In genomic region chr4:134253722-134254324, GRCm38 (mm10) we compare ENCODE assay signal across 9 mouse cellular contexts. TPM values are rescaled to one million over a fixed set of nuclear protein-coding genes. Genes with fewer than 3 reads are reported as not detected.
DNase-seq lines count a peak whose midpoint lies in the region; ATAC-seq and TF ChIP-seq lines count a peak whose summit lies in the region.
"Had no signal": no experiment of that assay in that cellular context is flagged by ENCODE, and none has a peak within 500 bp of the region (broad histone marks: within the 10 kb centered on the region; RNA-seq: fewer than 3 reads in every experiment).

Gene Grrp1 (minus strand): TSS chr4:134254106.

- H3K4me1 ChIP-seq in cerebellum, adult 2 months (ENCODE audit: control insufficient read depth, insufficient read depth, low read length), result no peaks in the 10 kb centered on the region
- peaks cover 35% of the 10 kb centered on the region for H3K4me1 ChIP-seq in forebrain, embryonic 16.5 days (replicated peaks; ENCODE audit: control insufficient read depth, insufficient read depth, low read length)
- peaks cover 64% of the 10 kb centered on the region for H3K4me1 ChIP-seq in kidney, embryonic 16.5 days (ENCODE audit: insufficient read depth, low read length)
- peaks cover 75% of the 10 kb centered on the region for H3K4me1 ChIP-seq in midbrain, embryonic 13.5 days (replicated peaks)

- peaks cover 2% of the 10 kb centered on the region; the same call in 1 of the 2 replicates for H3K27me3 ChIP-seq in cerebellum, adult 2 months (ENCODE audit: control insufficient read depth, insufficient read depth, low read length)
- H3K27me3 ChIP-seq in forebrain, embryonic 16.5 days (replicated peaks; ENCODE audit: control insufficient read depth, insufficient read depth, low read length), result peaks cover 57% of the 10 kb centered on the region
- H3K27me3 ChIP-seq in kidney, embryonic 16.5 days (ENCODE audit: insufficient read depth, low read length), result peaks cover 46% of the 10 kb centered on the region
- H3K27me3 ChIP-seq in midbrain, embryonic 13.5 days, result peaks cover 74% of the 10 kb centered on the region

- H3K9me3 ChIP-seq in forebrain, embryonic 16.5 days (ENCODE audit: control insufficient read depth, low read length), result no peaks in the 10 kb centered on the region
- no peaks in the 10 kb centered on the region for H3K9me3 ChIP-seq in kidney, embryonic 16.5 days (ENCODE audit: low read length)
- no peaks in the 10 kb centered on the region for H3K9me3 ChIP-seq in midbrain, embryonic 13.5 days

- ATAC-seq in cerebellum, adult (ENCODE audit: insufficient number of reproducible peaks, low FRiP score, low TSS enrichment), result no peak
- ATAC-seq in forebrain, embryonic 16.5 days, result no peak
- no peak for ATAC-seq in kidney, embryonic 16.5 days (ENCODE audit: low FRiP score, low TSS enrichment)
- ATAC-seq in midbrain, embryonic 13.5 days, result no peak

- no peak within 1 kb of the TSS for H3K9ac ChIP-seq in forebrain, embryonic 16.5 days (replicated peaks; ENCODE audit: low read depth, low read length)
- H3K9ac ChIP-seq in kidney, embryonic 16.5 days (replicated peaks; ENCODE audit: low read length), result peak within 1 kb of the TSS; percentile 53
- H3K9ac ChIP-seq in midbrain, embryonic 13.5 days (replicated peaks), result no peak within 1 kb of the TSS

- H3K27ac ChIP-seq in cerebellum, adult 2 months (ENCODE audit: insufficient read depth, low read length), result 0 out of 2 replicates have a peak within 1 kb of the TSS, but pooled peaks have one; percentile 48
- no peak within 1 kb of the TSS for H3K27ac ChIP-seq in forebrain, embryonic 16.5 days (ENCODE audit: low read length)
- peak within 1 kb of the TSS; percentile 67 for H3K27ac ChIP-seq in kidney, embryonic 16.5 days (ENCODE audit: low read length)
- H3K27ac ChIP-seq in midbrain, embryonic 13.5 days, result no peak within 1 kb of the TSS

- no peak for DNase-seq in cerebellum, adult 2 months
- no peak for DNase-seq in right cerebral cortex, postnatal 10 days (ENCODE audit: low spot score in 2 of 2)
- no peak for DNase-seq in frontal cortex, postnatal 36 days (ENCODE audit: low spot score in 2 of 2)
- no peak for DNase-seq in layer of hippocampus, adult 9-10 months (ENCODE audit: low spot score)

- no peak for TF ChIP-seq CTCF in cerebellum, adult 2 months (IDR thresholded peaks at IDR 0.05; ENCODE audit: borderline replicate concordance, insufficient read depth, low read depth, low read length)

- 19% methylated on average over 13 of the region's 13 CpGs for WGBS in cerebellum, adult 2 months
- 1% methylated on average over 13 of the region's 13 CpGs for WGBS in forebrain, embryonic 16.5 days
- WGBS in kidney, embryonic 16.5 days, result 2% methylated on average over 13 of the region's 13 CpGs
- WGBS in midbrain, embryonic 13.5 days, result 1% methylated on average over 13 of the region's 13 CpGs

- H3K36me3 ChIP-seq in forebrain, embryonic 16.5 days (ENCODE audit: control insufficient read depth, insufficient read depth), result no peaks in the 10 kb centered on the region
- no peaks in the 10 kb centered on the region for H3K36me3 ChIP-seq in kidney, embryonic 16.5 days (ENCODE audit: insufficient read depth, low read length)
- no peaks in the 10 kb centered on the region for H3K36me3 ChIP-seq in midbrain, embryonic 13.5 days

- H3K4me3 ChIP-seq in cerebellum, adult 2 months (replicated peaks; ENCODE audit: insufficient read depth, low read depth, low read length), result peak within 1 kb of the TSS; percentile 33
- H3K4me3 ChIP-seq in forebrain, embryonic 16.5 days (replicated peaks; ENCODE audit: low read length), result no peak within 1 kb of the TSS; the same call in 1 of the 2 replicates
- H3K4me3 ChIP-seq in kidney, embryonic 16.5 days (ENCODE audit: low read length), result peak within 1 kb of the TSS; percentile 52
- H3K4me3 ChIP-seq in midbrain, embryonic 13.5 days (replicated peaks), result peak within 1 kb of the TSS; percentile 54

- TF ChIP-seq POLR2A in cerebellum, adult 2 months (IDR thresholded peaks at IDR 0.05; ENCODE audit: borderline replicate concordance, insufficient read depth, low read length), result no peak

- H3K4me2 ChIP-seq in forebrain, embryonic 16.5 days (ENCODE audit: low read length), result no peak within 1 kb of the TSS
- H3K4me2 ChIP-seq in kidney, embryonic 16.5 days (replicated peaks; ENCODE audit: low read depth, low read length), result peak within 1 kb of the TSS; percentile 92
- H3K4me2 ChIP-seq in midbrain, embryonic 13.5 days (replicated peaks), result peak within 1 kb of the TSS; percentile 7; the same call in 1 of the 2 replicates

RNA-seq across cellular contexts. Expression of gene Grrp1, which starts in this region (rescaled TPM):
- 6.6 and 7.6 TPM in 2 replicates for polyA plus RNA-seq in cerebellum, adult 2 months (2012; rRNA removed)
- polyA plus RNA-seq in forebrain, embryonic 16.5 days (2015; fragmentation: Nextera tagmentation; extraction: Ambion mirVana), result 12.2 and 12.5 TPM in 2 replicates
- 12.2 and 12.8 TPM in 2 replicates for polyA plus RNA-seq in kidney, embryonic 16.5 days (2015; fragmentation: Nextera tagmentation; extraction: Ambion mirVana)
- 6.2 and 8.1 TPM in 2 replicates for polyA plus RNA-seq in midbrain, embryonic 13.5 days (2015; fragmentation: Nextera tagmentation; extraction: Ambion mirVana)
- polyA plus RNA-seq: C2C12 had no signal

Comparison
In these comparisons a context has a peak if more than half of its experiments do, and no peak if none do; other contexts are left out.
1. H3K27ac ChIP-seq: peak in cerebellum, adult 2 months (single experiment) and kidney, embryonic 16.5 days (single experiment); none in forebrain, embryonic 16.5 days (single experiment) and midbrain, embryonic 13.5 days (single experiment).